Mouse (Mus musculus): ENCODE data around the gene Prmt2. TPM values are rescaled to one million over a fixed set of nuclear protein-coding genes. Genes with fewer than 3 reads are reported as not detected.

The Prmt2 gene
- polyA plus RNA-seq, 1 experiment from 2014 or later: 5.7 TPM

GRCm38 (mm10) chr10:76255617-76256016, 18.0 kb upstream of the Prmt2 start:
- ATAC-seq (ENCODE audit: insufficient read depth): no peak
- 71% methylated on average over 6 of the region's 6 CpGs for WGBS (ENCODE audit: insufficient replicate concordance)

GRCm38 (mm10) chr10:76253536-76253935, 15.9 kb upstream of the Prmt2 start, which contains the start of gene S100b:
Gene S100b (plus strand): TSS chr10:76253853.
- H3K4me2 ChIP-seq: no peak within 1 kb of the TSS
- no peaks in the 10 kb centered on the region for H3K4me1 ChIP-seq (replicated peaks)
- no peak within 1 kb of the TSS for H3K27ac ChIP-seq (replicated peaks)
- H3K27me3 ChIP-seq: no peaks in the 10 kb centered on the region
- no peak within 1 kb of the TSS for H3K9ac ChIP-seq
- no peak within 1 kb of the TSS for H3K4me3 ChIP-seq (replicated peaks)
- 45% methylated on average over 4 of the region's 4 CpGs for WGBS (ENCODE audit: insufficient replicate concordance)
- no peak for ATAC-seq (ENCODE audit: insufficient read depth)
- H3K36me3 ChIP-seq (replicated peaks): no peaks in the 10 kb centered on the region
- no peaks in the 10 kb centered on the region for H3K9me3 ChIP-seq (replicated peaks)

More at GRCm38 (mm10) chr10:76255617-76256016, 18.0 kb upstream of the Prmt2 start:
- Histone ChIP-seq H3K4me1 (replicated peaks) (no peaks in the 10 kb centered on the region), H3K9me3 (replicated peaks) (no peaks in the 10 kb centered on the region), H3K27ac (replicated peaks) (no peak overlapping the region), H3K36me3 (replicated peaks) (no peaks in the 10 kb centered on the region), H3K9ac (no peak overlapping the region), H3K4me2 (no peak overlapping the region), H3K4me3 (replicated peaks) (no peak overlapping the region), H3K27me3 (no peaks in the 10 kb centered on the region)

DNA sequence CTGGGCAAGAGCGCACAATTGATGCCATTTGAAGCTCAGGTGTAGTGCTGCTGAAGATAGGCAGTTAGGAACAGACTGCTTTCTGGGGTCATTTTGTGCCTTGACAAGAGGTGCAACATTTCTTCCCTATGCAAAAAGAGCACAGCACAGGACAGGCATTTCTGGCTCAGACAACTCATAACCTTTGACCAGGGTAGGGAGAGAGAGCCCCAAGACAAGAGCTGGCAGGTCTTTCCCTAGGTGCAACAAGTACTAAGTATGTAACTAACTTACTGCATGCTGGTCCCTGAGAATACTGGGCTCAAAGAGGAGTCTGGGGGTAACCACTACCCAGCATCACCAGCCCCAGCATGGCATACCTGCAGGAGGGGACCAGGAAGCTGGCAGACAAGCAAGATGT, 15.4 kb upstream of the Prmt2 start:
- Histone ChIP-seq H3K4me2 (no peak overlapping the region), H3K9ac (no peak overlapping the region), H3K4me1 (replicated peaks) (no peaks in the 10 kb centered on the region), H3K27me3 (no peaks in the 10 kb centered on the region), H3K27ac (replicated peaks) (no peak overlapping the region), H3K36me3 (replicated peaks) (no peaks in the 10 kb centered on the region), H3K9me3 (replicated peaks) (no peaks in the 10 kb centered on the region), H3K4me3 (replicated peaks) (no peak overlapping the region)
- ATAC-seq (ENCODE audit: insufficient read depth): no peak
- WGBS (ENCODE audit: insufficient replicate concordance): 77% methylated on average over 1 of the region's 1 CpGs

DNA sequence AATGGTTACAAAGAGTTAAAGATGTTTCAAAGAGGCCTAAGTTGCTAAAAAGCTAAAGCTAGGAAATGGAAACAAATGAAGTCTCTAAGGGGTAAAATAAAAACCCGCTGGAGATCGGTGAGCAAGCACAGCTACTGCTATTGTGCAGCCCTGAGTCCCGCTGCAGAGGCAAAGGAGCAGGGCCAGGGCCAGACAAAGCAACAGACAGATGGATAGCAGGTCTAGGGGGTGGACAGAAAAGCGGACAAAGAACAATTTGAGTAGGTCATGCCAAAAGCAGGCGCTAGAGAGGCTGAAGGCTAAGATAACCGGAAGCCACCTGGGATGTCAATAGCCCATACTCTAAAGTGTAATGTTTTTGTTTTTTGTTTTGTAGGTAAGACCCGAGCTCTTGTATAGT, 13.2 kb upstream of the Prmt2 start:
- Histone ChIP-seq H3K9me3 (replicated peaks) (no peaks in the 10 kb centered on the region), H3K4me1 (replicated peaks) (no peaks in the 10 kb centered on the region), H3K4me3 (replicated peaks) (no peak overlapping the region), H3K27me3 (no peaks in the 10 kb centered on the region), H3K27ac (replicated peaks) (no peak overlapping the region), H3K4me2 (no peak overlapping the region), H3K9ac (no peak overlapping the region), H3K36me3 (replicated peaks) (no peaks in the 10 kb centered on the region)
- WGBS (ENCODE audit: insufficient replicate concordance): 66% methylated on average over 7 of the region's 7 CpGs
- ATAC-seq (ENCODE audit: insufficient read depth): no peak

- Histone ChIP-seq H3K4me1 (replicated peaks) (no peaks in the 10 kb centered on the region), H3K36me3 (replicated peaks) (no peaks in the 10 kb centered on the region), H3K27me3 (no peaks in the 10 kb centered on the region), H3K4me3 (replicated peaks) (no peak overlapping the region), H3K27ac (replicated peaks) (no peak overlapping the region), H3K9me3 (replicated peaks) (no peaks in the 10 kb centered on the region), H3K9ac (no peak overlapping the region), H3K4me2 (no peak overlapping the region)
- 70% methylated on average over 5 of the region's 5 CpGs for WGBS (ENCODE audit: insufficient replicate concordance)
- ATAC-seq (ENCODE audit: insufficient read depth): no peak
Measured at GRCm38 (mm10) chr10:76248647-76248968, 10.9 kb upstream of the Prmt2 start.

DNA sequence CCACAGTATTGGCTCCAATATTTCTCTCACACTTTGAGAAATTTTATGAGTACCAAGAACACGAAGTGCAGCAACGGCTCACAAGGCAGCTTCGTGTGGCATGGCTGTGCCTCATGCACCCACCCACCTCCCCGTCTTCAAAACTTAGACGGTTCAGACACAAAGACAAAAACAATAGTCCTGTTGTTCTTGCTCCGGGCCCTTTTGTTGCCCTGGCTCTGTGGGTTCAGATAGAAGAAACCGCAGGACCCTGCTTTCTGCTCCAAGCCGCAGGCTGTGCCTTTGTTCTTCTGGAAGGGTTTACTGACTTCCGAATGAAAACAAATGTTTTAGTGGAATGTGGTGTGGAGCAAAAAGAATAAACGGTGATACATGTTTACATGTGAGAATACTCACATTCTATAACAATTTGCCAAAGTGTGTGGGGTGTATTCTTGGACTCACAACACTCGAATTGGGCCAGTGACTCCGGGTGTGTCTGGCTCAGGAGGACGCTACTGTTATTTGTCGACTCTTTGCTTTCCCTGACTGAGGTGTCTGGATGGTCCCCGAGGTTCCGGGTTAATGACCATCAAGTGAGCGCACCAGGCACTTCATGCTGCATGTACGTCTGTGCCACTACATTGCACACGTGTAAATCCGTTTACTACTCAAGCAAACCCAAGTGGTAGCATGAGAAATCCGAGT, 10.4 kb upstream of the Prmt2 start:
- Histone ChIP-seq H3K9ac (no peak overlapping the region), H3K4me1 (replicated peaks) (no peaks in the 10 kb centered on the region), H3K4me2 (no peak overlapping the region), H3K9me3 (replicated peaks) (no peaks in the 10 kb centered on the region), H3K36me3 (replicated peaks) (no peaks in the 10 kb centered on the region), H3K27me3 (no peaks in the 10 kb centered on the region), H3K4me3 (replicated peaks) (no peak overlapping the region), H3K27ac (replicated peaks) (no peak overlapping the region)
- 58% methylated on average over 21 of the region's 21 CpGs for WGBS (ENCODE audit: insufficient replicate concordance)
- ATAC-seq (ENCODE audit: insufficient read depth): no peak

DNA sequence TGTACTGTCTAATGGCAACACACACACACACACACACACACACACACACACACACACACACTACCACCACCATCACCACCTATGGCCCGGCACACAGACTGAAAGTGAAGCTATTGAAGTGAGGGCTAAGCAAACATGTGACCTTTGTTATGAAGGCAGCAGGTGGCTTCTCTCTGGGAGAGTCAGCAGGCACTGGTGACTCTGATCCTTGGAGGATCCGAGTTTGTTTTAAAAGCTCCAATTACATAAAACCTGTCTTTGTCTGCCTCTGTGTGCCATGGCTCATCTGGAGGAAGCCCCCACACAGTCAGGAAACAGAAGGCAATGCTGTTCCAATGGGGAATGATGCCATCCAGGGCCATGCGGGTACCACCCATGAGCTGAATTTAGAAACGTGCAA, 8.9 kb upstream of the Prmt2 start:
- 45% methylated on average over 4 of the region's 4 CpGs for WGBS (ENCODE audit: insufficient replicate concordance)
- no peaks in the 10 kb centered on the region for H3K9me3 ChIP-seq (replicated peaks)
- no peak for ATAC-seq (ENCODE audit: insufficient read depth)
- no peak overlapping the region for H3K4me3 ChIP-seq (replicated peaks)
- H3K4me1 ChIP-seq (replicated peaks): no peaks in the 10 kb centered on the region
- H3K27me3 ChIP-seq: no peaks in the 10 kb centered on the region
- no peak overlapping the region for H3K4me2 ChIP-seq
- no peaks in the 10 kb centered on the region for H3K36me3 ChIP-seq (replicated peaks)
- no peak overlapping the region for H3K9ac ChIP-seq
- H3K27ac ChIP-seq (replicated peaks): no peak overlapping the region

GRCm38 (mm10) chr10:76245106-76245505, 7.4 kb upstream of the Prmt2 start:
- WGBS (ENCODE audit: insufficient replicate concordance): 54% methylated on average over 2 of the region's 2 CpGs

GRCm38 (mm10) chr10:76239401-76239800, 1.7 kb upstream of the Prmt2 start:
- H3K27me3 ChIP-seq: no peaks in the 10 kb centered on the region
- no peak overlapping the region for H3K27ac ChIP-seq (replicated peaks)
- no peak overlapping the region for H3K4me3 ChIP-seq (replicated peaks)
- H3K4me2 ChIP-seq: no peak overlapping the region
- H3K36me3 ChIP-seq (replicated peaks): no peaks in the 10 kb centered on the region
- no peaks in the 10 kb centered on the region for H3K9me3 ChIP-seq (replicated peaks)
- no peak for ATAC-seq (ENCODE audit: insufficient read depth)
- peaks cover 13% of the 10 kb centered on the region for H3K4me1 ChIP-seq (replicated peaks)
- no peak overlapping the region for H3K9ac ChIP-seq
- WGBS (ENCODE audit: insufficient replicate concordance): 54% methylated on average over 4 of the region's 4 CpGs

More at GRCm38 (mm10) chr10:76245106-76245505, 7.4 kb upstream of the Prmt2 start:
- no peaks in the 10 kb centered on the region for H3K4me1 ChIP-seq (replicated peaks)
- no peaks in the 10 kb centered on the region for H3K9me3 ChIP-seq (replicated peaks)
- H3K4me3 ChIP-seq (replicated peaks): no peak overlapping the region
- H3K9ac ChIP-seq: no peak overlapping the region
- no peak overlapping the region for H3K4me2 ChIP-seq
- H3K27me3 ChIP-seq: no peaks in the 10 kb centered on the region
- no peak for ATAC-seq (ENCODE audit: insufficient read depth)
- H3K36me3 ChIP-seq (replicated peaks): no peaks in the 10 kb centered on the region
- no peak overlapping the region for H3K27ac ChIP-seq (replicated peaks)

DNA sequence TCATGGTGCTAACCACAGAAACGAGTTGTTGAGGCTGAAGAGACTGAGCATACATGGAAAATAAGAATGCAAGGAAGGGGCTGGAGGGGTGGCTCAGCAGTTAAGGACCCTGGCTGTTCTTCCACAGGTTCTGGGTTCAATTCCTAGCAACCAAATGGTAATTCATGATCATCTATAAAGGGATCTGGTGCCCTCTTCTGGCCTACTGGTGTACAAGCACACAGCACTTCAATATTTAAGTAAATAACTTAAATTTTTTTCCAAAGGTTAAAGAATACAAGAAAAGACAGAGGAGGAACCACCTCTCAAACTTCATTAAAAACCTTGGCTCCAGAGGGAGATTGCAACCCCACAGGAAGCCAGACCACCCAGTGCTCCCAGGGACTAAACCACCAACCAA, 8.0 kb downstream of the Prmt2 start:
- no peaks in the 10 kb centered on the region for H3K27me3 ChIP-seq
- no peak overlapping the region for H3K9ac ChIP-seq
- H3K4me1 ChIP-seq (replicated peaks): no peaks in the 10 kb centered on the region
- no peak overlapping the region for H3K4me2 ChIP-seq
- no peak overlapping the region for H3K4me3 ChIP-seq (replicated peaks)
- no peak for ATAC-seq (ENCODE audit: insufficient read depth)
- WGBS (ENCODE audit: insufficient replicate concordance): 33% methylated on average over 1 of the region's 1 CpGs
- H3K36me3 ChIP-seq (replicated peaks): no peaks in the 10 kb centered on the region
- no peaks in the 10 kb centered on the region for H3K9me3 ChIP-seq (replicated peaks)
- H3K27ac ChIP-seq (replicated peaks): no peak overlapping the region

GRCm38 (mm10) chr10:76225944-76226343, 11.7 kb downstream of the Prmt2 start:
- Histone ChIP-seq H3K4me1 (replicated peaks) (no peaks in the 10 kb centered on the region), H3K27me3 (no peaks in the 10 kb centered on the region), H3K4me3 (replicated peaks) (no peak overlapping the region), H3K9ac (no peak overlapping the region), H3K9me3 (replicated peaks) (no peaks in the 10 kb centered on the region), H3K27ac (replicated peaks) (no peak overlapping the region), H3K4me2 (no peak overlapping the region), H3K36me3 (replicated peaks) (no peaks in the 10 kb centered on the region)
- WGBS (ENCODE audit: insufficient replicate concordance): 74% methylated on average over 11 of the region's 11 CpGs
- no peak for ATAC-seq (ENCODE audit: insufficient read depth)

DNA sequence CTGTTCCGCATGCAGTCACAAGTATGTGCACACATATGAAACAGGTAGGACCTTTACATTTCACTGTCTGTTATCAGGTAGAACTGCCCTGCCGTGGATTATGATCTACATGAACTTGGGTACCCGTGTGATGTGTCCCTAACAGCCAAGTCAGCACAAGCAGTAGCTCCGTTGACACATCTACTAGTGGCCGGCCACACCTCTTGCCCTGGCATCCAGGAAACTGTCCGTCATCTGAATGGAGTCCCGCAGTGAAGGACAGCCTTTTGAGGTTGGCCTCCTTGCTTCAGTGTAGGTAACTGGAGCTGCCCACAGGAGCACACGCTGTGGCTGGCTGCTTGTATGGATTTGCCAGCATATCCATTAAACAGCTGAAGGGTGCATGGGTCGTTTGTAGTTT, 19.4 kb downstream of the Prmt2 start:
- H3K27ac ChIP-seq (replicated peaks): no peak overlapping the region
- H3K4me2 ChIP-seq: no peak overlapping the region
- H3K9ac ChIP-seq: no peak overlapping the region
- H3K27me3 ChIP-seq: no peaks in the 10 kb centered on the region
- H3K4me3 ChIP-seq (replicated peaks): no peak overlapping the region
- H3K4me1 ChIP-seq (replicated peaks): no peaks in the 10 kb centered on the region
- H3K36me3 ChIP-seq (replicated peaks): no peaks in the 10 kb centered on the region; the same call in 1 of the 2 replicates
- no peaks in the 10 kb centered on the region for H3K9me3 ChIP-seq (replicated peaks)
- 61% methylated on average over 9 of the region's 9 CpGs for WGBS (ENCODE audit: insufficient replicate concordance)
- no peak for ATAC-seq (ENCODE audit: insufficient read depth)
